Mouse (Mus musculus) liver, embryonic 14.5 days (tissue): ENCODE results near the gene Rnf144b.

Source experiments
- CTCF ChIP-seq: IDR thresholded peaks from 2 replicates; pipeline ENCODE4 v1.5.1; 2016; ENCODE audit warnings: antibody characterized with exemption, low read depth, control low read depth
- EP300 ChIP-seq: IDR thresholded peaks from 2 replicates; pipeline ENCODE4 v1.6.1; 2016; ENCODE audit warnings: antibody characterized with exemption, low read depth

DNA sequence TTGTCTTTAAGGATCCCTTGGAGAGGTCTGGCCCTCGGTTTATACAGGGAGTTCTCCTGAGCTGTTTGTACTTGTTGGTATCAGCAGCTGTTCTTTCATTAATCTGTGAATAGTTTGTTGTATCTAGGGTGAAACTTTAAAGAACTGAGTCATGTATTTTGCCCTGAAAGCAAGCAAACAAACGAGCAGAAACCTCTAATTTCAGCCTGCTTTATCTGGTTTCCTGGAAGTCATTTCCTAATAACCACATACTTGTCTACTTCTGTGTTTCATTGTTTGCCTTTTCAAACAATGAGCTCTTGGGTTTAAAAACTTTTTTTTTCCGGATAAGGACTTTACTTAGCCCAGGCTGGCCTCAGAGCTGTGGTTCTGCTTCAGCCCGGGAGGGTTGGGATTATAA is 136.8 kb downstream of the Rnf144b start:
- TF ChIP-seq CTCF = no peak
- TF ChIP-seq EP300 = no peak
